In genomic region chr13:23757921-23758320, GRCm38 (mm10) we compare ENCODE assay signal across 10 mouse cellular contexts. TPM values are rescaled to one million over a fixed set of nuclear protein-coding genes. Genes with fewer than 3 reads are reported as not detected.
DNase-seq lines count a peak whose midpoint lies in the region; ATAC-seq and TF ChIP-seq lines count a peak whose summit lies in the region.
"Had no signal": no experiment of that assay in that cellular context is flagged by ENCODE, and none has a peak within 500 bp of the region (broad histone marks: within the 10 kb centered on the region; RNA-seq: fewer than 3 reads in every experiment).

No protein-coding gene starts in this region.

- no peaks in the 10 kb centered on the region for H3K79me2 ChIP-seq in heart, adult 2 months (replicated peaks; ENCODE audit: control insufficient read depth, insufficient read depth, low read length)

- no peak overlapping the region for H3K27ac ChIP-seq in heart, embryonic 14.5 days (replicated peaks in 1 of 2; ENCODE audit: control insufficient read depth in 1 of 2, insufficient read depth in 1 of 2, low read depth in 2 of 2, low read length in 2 of 2)
- H3K27ac ChIP-seq in heart, adult 2 months = no peak overlapping the region
- peak overlapping the region; percentile 92 for H3K27ac ChIP-seq in embryonic facial prominence, embryonic 10.5 days (replicated peaks)
- peak overlapping the region; percentile 98 for H3K27ac ChIP-seq in liver, embryonic 13.5 days

- no peak for DNase-seq in heart, adult 2 months
- DNase-seq in embryonic facial prominence, embryonic 10.5 days (ENCODE audit: low spot score) = no peak
- DNase-seq in liver, embryonic 13.5 days = no peak
- DNase-seq in gastrocnemius, postnatal 10 days = no peak
- DNase-seq in right cerebral cortex, postnatal 36 days (ENCODE audit: low spot score in 2 of 2) = no peak
- DNase-seq: cerebellum, adult 11 months; kidney, postnatal 25 days had no signal

- H3K4me1 ChIP-seq in heart, embryonic 14.5 days (ENCODE audit: control insufficient read depth in 2 of 2, insufficient read depth in 2 of 2, low read length in 2 of 2) = peaks cover 0 to 14% of the 10 kb centered on the region in 2 experiments; a peak in 3 of 4 replicates
- peaks cover 1% of the 10 kb centered on the region for H3K4me1 ChIP-seq in heart, adult 2 months (ENCODE audit: control insufficient read depth, insufficient read depth, low read length)
- peaks cover 59% of the 10 kb centered on the region for H3K4me1 ChIP-seq in megakaryocyte, embryonic 14.5 days
- peaks cover 33% of the 10 kb centered on the region for H3K4me1 ChIP-seq in embryonic facial prominence, embryonic 10.5 days
- peaks cover 66% of the 10 kb centered on the region for H3K4me1 ChIP-seq in liver, embryonic 13.5 days (replicated peaks)

- intact Hi-C loops in heart, adult 2 months (cut with DNase I) = no loop called here

- no peak overlapping the region for H3K4me3 ChIP-seq in heart, embryonic 14.5 days (ENCODE audit: control insufficient read depth in 1 of 2, insufficient read depth in 1 of 2, low read depth in 1 of 2, low read length in 2 of 2)
- no peak overlapping the region for H3K4me3 ChIP-seq in heart, adult 2 months
- H3K4me3 ChIP-seq in megakaryocyte, embryonic 14.5 days (replicated peaks) = peak overlapping the region; percentile 85
- H3K4me3 ChIP-seq in embryonic facial prominence, embryonic 10.5 days = peak overlapping the region; percentile 60
- peak overlapping the region; percentile 52 for H3K4me3 ChIP-seq in liver, embryonic 13.5 days (replicated peaks)

- H3K9me3 ChIP-seq in heart, embryonic 14.5 days (ENCODE audit: control insufficient read depth, low read length) = no peaks in the 10 kb centered on the region
- H3K9me3 ChIP-seq in megakaryocyte, embryonic 14.5 days = no peaks in the 10 kb centered on the region
- no peaks in the 10 kb centered on the region for H3K9me3 ChIP-seq in embryonic facial prominence, embryonic 10.5 days
- H3K9me3 ChIP-seq in liver, embryonic 13.5 days (replicated peaks) = no peaks in the 10 kb centered on the region

- no peak for ATAC-seq in heart, embryonic 14.5 days (ENCODE audit: insufficient number of reproducible peaks, insufficient read depth, low FRiP score, low read depth)
- ATAC-seq in megakaryocyte, adult 5-6 weeks (ENCODE audit: poor library complexity, severe bottlenecking) = no peak
- no peak for ATAC-seq in liver, embryonic 13.5 days (ENCODE audit: low read depth)

- TF ChIP-seq EP300 in heart, adult 2 months (IDR thresholded peaks at IDR 0.05; ENCODE audit: insufficient read depth, low read depth, low read length) = no peak

- no peaks in the 10 kb centered on the region for H3K36me3 ChIP-seq in heart, embryonic 14.5 days (ENCODE audit: control insufficient read depth, insufficient read depth, low read length)
- H3K36me3 ChIP-seq in heart, adult 2 months (ENCODE audit: control insufficient read depth, insufficient read depth, low read length) = no peaks in the 10 kb centered on the region; the same call in none of the 2 replicates
- H3K36me3 ChIP-seq in megakaryocyte, embryonic 14.5 days (replicated peaks; ENCODE audit: low read length) = no peaks in the 10 kb centered on the region
- no peaks in the 10 kb centered on the region for H3K36me3 ChIP-seq in embryonic facial prominence, embryonic 10.5 days (replicated peaks)
- no peaks in the 10 kb centered on the region for H3K36me3 ChIP-seq in liver, embryonic 13.5 days

- TF ChIP-seq POLR2A in heart, adult 2 months (IDR thresholded peaks at IDR 0.05; ENCODE audit: insufficient read depth, low read depth, low read length) = no peak

- no peak overlapping the region for H3K9ac ChIP-seq in heart, embryonic 14.5 days (ENCODE audit: low read length)
- no peak overlapping the region for H3K9ac ChIP-seq in heart, adult 2 months (ENCODE audit: low read depth, low read length)
- peak overlapping the region; percentile 78 for H3K9ac ChIP-seq in liver, embryonic 13.5 days

- H3K27me3 ChIP-seq in heart, embryonic 14.5 days (ENCODE audit: control insufficient read depth, insufficient read depth, low read length) = no peaks in the 10 kb centered on the region
- H3K27me3 ChIP-seq in heart, adult 2 months (ENCODE audit: control insufficient read depth, insufficient read depth, low read length) = no peaks in the 10 kb centered on the region
- no peaks in the 10 kb centered on the region for H3K27me3 ChIP-seq in megakaryocyte, embryonic 14.5 days (replicated peaks)
- no peaks in the 10 kb centered on the region for H3K27me3 ChIP-seq in embryonic facial prominence, embryonic 10.5 days (replicated peaks; ENCODE audit: low read depth, poor library complexity, severe bottlenecking)
- H3K27me3 ChIP-seq in liver, embryonic 13.5 days = no peaks in the 10 kb centered on the region

- WGBS in heart, embryonic 14.5 days = 54% methylated on average over 3 of the region's 3 CpGs
- WGBS in heart, adult 2 months = 74% methylated on average over 3 of the region's 3 CpGs
- WGBS in embryonic facial prominence, embryonic 10.5 days = 48% methylated on average over 3 of the region's 3 CpGs
- 33% methylated on average over 3 of the region's 3 CpGs for WGBS in liver, embryonic 13.5 days (ENCODE audit: insufficient replicate concordance)

- TF ChIP-seq CTCF in heart, adult 2 months (IDR thresholded peaks at IDR 0.05) = no peak

- peak overlapping the region; percentile 60 for H3K4me2 ChIP-seq in heart, embryonic 14.5 days (ENCODE audit: low read length)
- peak overlapping the region; percentile 55 for H3K4me2 ChIP-seq in liver, embryonic 13.5 days

RNA-seq across cellular contexts. Expression of gene Hist1h4b, which starts 1.1 kb away (rescaled TPM):
- 0.63 TPM in 1 of 2 replicates, not detected in the other for polyA plus RNA-seq in heart, embryonic 14.5 days (2014; fragmentation: Nextera tagmentation; extraction: Ambion mirVana)
- 10 to 100 TPM in 1 of 2 experiments, 1 to 10 TPM in 1; 4.9 to 11.3 TPM for total RNA-seq in heart, adult 2 months (2021)
- polyA plus RNA-seq in heart, adult 2 months (2012; rRNA removed) = 1.1 TPM in 1 of 2 replicates, not detected in the other
- polyA plus RNA-seq in megakaryocyte, embryonic 14.5 days (2012; ENCODE audit: insufficient read depth, low replicate concordance) = 17.4 and 40.7 TPM in 2 replicates
- total RNA-seq in megakaryocyte, adult 5-6 weeks (2015) = 64.8 and 95.3 TPM in 2 replicates
- 562 and 732 TPM in 2 replicates for total RNA-seq in megakaryocyte, adult 5-6 weeks (2017)
- polyA plus RNA-seq in embryonic facial prominence, embryonic 10.5 days (2016; fragmentation: Nextera tagmentation; extraction: Ambion mirVana) = 2.8 and 7.1 TPM in 2 replicates
- polyA plus RNA-seq in liver, embryonic 13.5 days (2015; fragmentation: Nextera tagmentation; extraction: Ambion mirVana) = 3.7 and 5.5 TPM in 2 replicates
- total RNA-seq in gastrocnemius, postnatal 10 days (2021) = 100 to 1,000 TPM; 131 to 149 TPM

RNA-seq across cellular contexts. Expression of gene Hist1h4a, which starts 3.1 kb away (rescaled TPM):
- polyA plus RNA-seq in heart, embryonic 14.5 days (2014; fragmentation: Nextera tagmentation; extraction: Ambion mirVana) = 1.1 TPM in 1 of 2 replicates, not detected in the other
- total RNA-seq in heart, adult 2 months (2021) = 1 to 10 TPM; 6.2 to 7.2 TPM
- 0.47 TPM in 1 of 2 replicates, not detected in the other for polyA plus RNA-seq in heart, adult 2 months (2012; rRNA removed)
- polyA plus RNA-seq in megakaryocyte, embryonic 14.5 days (2012; ENCODE audit: insufficient read depth, low replicate concordance) = 30.3 and 45.4 TPM in 2 replicates
- 58.1 TPM in 2 replicates for total RNA-seq in megakaryocyte, adult 5-6 weeks (2015)
- total RNA-seq in megakaryocyte, adult 5-6 weeks (2017) = 540 and 548 TPM in 2 replicates
- polyA plus RNA-seq in embryonic facial prominence, embryonic 10.5 days (2016; fragmentation: Nextera tagmentation; extraction: Ambion mirVana) = 0.54 and 0.65 TPM in 2 replicates
- 0.86 TPM in 1 of 2 replicates, not detected in the other for polyA plus RNA-seq in liver, embryonic 13.5 days (2015; fragmentation: Nextera tagmentation; extraction: Ambion mirVana)
- 100 to 1,000 TPM; 140 to 160 TPM for total RNA-seq in gastrocnemius, postnatal 10 days (2021)

RNA-seq across cellular contexts. Expression of gene Hist1h3a, which starts 4.3 kb away (rescaled TPM):
- polyA plus RNA-seq in heart, embryonic 14.5 days (2014; fragmentation: Nextera tagmentation; extraction: Ambion mirVana) = 2.6 and 3.0 TPM in 2 replicates
- total RNA-seq in heart, adult 2 months (2021) = 1 to 10 TPM; 5.1 to 8.9 TPM
- not detected in 2 replicates for polyA plus RNA-seq in heart, adult 2 months (2012; rRNA removed)
- polyA plus RNA-seq in megakaryocyte, embryonic 14.5 days (2012; ENCODE audit: insufficient read depth, low replicate concordance) = 6.6 and 7.4 TPM in 2 replicates
- 53.9 and 67.3 TPM in 2 replicates for total RNA-seq in megakaryocyte, adult 5-6 weeks (2015)
- total RNA-seq in megakaryocyte, adult 5-6 weeks (2017) = 527 and 571 TPM in 2 replicates
- polyA plus RNA-seq in embryonic facial prominence, embryonic 10.5 days (2016; fragmentation: Nextera tagmentation; extraction: Ambion mirVana) = 4.7 and 5.0 TPM in 2 replicates
- 3.2 and 8.3 TPM in 2 replicates for polyA plus RNA-seq in liver, embryonic 13.5 days (2015; fragmentation: Nextera tagmentation; extraction: Ambion mirVana)
- 100 to 1,000 TPM; 159 to 176 TPM for total RNA-seq in gastrocnemius, postnatal 10 days (2021)

RNA-seq across cellular contexts. Expression of gene Hist1h1a, which starts 5.5 kb away (rescaled TPM):
- 1.6 and 2.7 TPM in 2 replicates for polyA plus RNA-seq in heart, embryonic 14.5 days (2014; fragmentation: Nextera tagmentation; extraction: Ambion mirVana)
- 1 to 10 TPM; 2.0 to 3.4 TPM for total RNA-seq in heart, adult 2 months (2021)
- polyA plus RNA-seq in heart, adult 2 months (2012; rRNA removed) = 0.21 and 0.26 TPM in 2 replicates
- 3.3 and 3.5 TPM in 2 replicates for polyA plus RNA-seq in megakaryocyte, embryonic 14.5 days (2012; ENCODE audit: insufficient read depth, low replicate concordance)
- 117 and 119 TPM in 2 replicates for total RNA-seq in megakaryocyte, adult 5-6 weeks (2015)
- total RNA-seq in megakaryocyte, adult 5-6 weeks (2017) = 1,654 and 1,862 TPM in 2 replicates
- polyA plus RNA-seq in embryonic facial prominence, embryonic 10.5 days (2016; fragmentation: Nextera tagmentation; extraction: Ambion mirVana) = 2.7 and 4.0 TPM in 2 replicates
- polyA plus RNA-seq in liver, embryonic 13.5 days (2015; fragmentation: Nextera tagmentation; extraction: Ambion mirVana) = 4.3 and 8.1 TPM in 2 replicates
- 100 to 1,000 TPM; 124 to 147 TPM for total RNA-seq in gastrocnemius, postnatal 10 days (2021)

RNA-seq across cellular contexts. Expression of gene Hist1h3b, which starts 5.9 kb away (rescaled TPM):
- 4.6 and 6.7 TPM in 2 replicates for polyA plus RNA-seq in heart, embryonic 14.5 days (2014; fragmentation: Nextera tagmentation; extraction: Ambion mirVana)
- 1 to 10 TPM; 6.4 to 8.0 TPM for total RNA-seq in heart, adult 2 months (2021)
- 1.7 TPM in 1 of 2 replicates, not detected in the other for polyA plus RNA-seq in heart, adult 2 months (2012; rRNA removed)
- 9.9 and 14.5 TPM in 2 replicates for polyA plus RNA-seq in megakaryocyte, embryonic 14.5 days (2012; ENCODE audit: insufficient read depth, low replicate concordance)
- 495 and 572 TPM in 2 replicates for total RNA-seq in megakaryocyte, adult 5-6 weeks (2015)
- total RNA-seq in megakaryocyte, adult 5-6 weeks (2017) = 546 and 613 TPM in 2 replicates
- 9.5 and 10.3 TPM in 2 replicates for polyA plus RNA-seq in embryonic facial prominence, embryonic 10.5 days (2016; fragmentation: Nextera tagmentation; extraction: Ambion mirVana)
- polyA plus RNA-seq in liver, embryonic 13.5 days (2015; fragmentation: Nextera tagmentation; extraction: Ambion mirVana) = 10.4 and 29.5 TPM in 2 replicates
- total RNA-seq in gastrocnemius, postnatal 10 days (2021) = 100 to 1,000 TPM; 213 to 261 TPM

Comparison
In these comparisons a context has a peak if more than half of its experiments do, and no peak if none do; other contexts are left out.
1. H3K27ac ChIP-seq: peak in embryonic facial prominence, embryonic 10.5 days (single experiment) and liver, embryonic 13.5 days (single experiment); none in heart, embryonic 14.5 days (0 of 2) and heart, adult 2 months (single experiment).
2. H3K4me3 ChIP-seq: peak in megakaryocyte, embryonic 14.5 days (single experiment), embryonic facial prominence, embryonic 10.5 days (single experiment) and liver, embryonic 13.5 days (single experiment); none in heart, embryonic 14.5 days (0 of 2) and heart, adult 2 months (single experiment).
3. RNA of gene Hist1h4a, which starts 3.1 kb away (polyA plus RNA-seq): 30.3 to 45.4 TPM in megakaryocyte, embryonic 14.5 days; 0.86 TPM in liver, embryonic 13.5 days, 0.54 to 0.65 TPM in embryonic facial prominence, embryonic 10.5 days, 0.47 TPM in heart, adult 2 months and 1.1 TPM in heart, embryonic 14.5 days; every median in the first group is over 10 times any median in the second.